Mouse (Mus musculus): ENCODE results near the gene Ccl6. TPM values are rescaled to one million over a fixed set of nuclear protein-coding genes. Genes with fewer than 3 reads are reported as not detected.
"Not testable (repeated sequence)": the region's sequence is repeated elsewhere in the genome, so short reads cannot be mapped to it uniquely, and the experiment has no call there.

The Ccl6 gene
- total RNA-seq, 2 experiments from 2014 or later = 25.2 to 74.2 TPM

DNA sequence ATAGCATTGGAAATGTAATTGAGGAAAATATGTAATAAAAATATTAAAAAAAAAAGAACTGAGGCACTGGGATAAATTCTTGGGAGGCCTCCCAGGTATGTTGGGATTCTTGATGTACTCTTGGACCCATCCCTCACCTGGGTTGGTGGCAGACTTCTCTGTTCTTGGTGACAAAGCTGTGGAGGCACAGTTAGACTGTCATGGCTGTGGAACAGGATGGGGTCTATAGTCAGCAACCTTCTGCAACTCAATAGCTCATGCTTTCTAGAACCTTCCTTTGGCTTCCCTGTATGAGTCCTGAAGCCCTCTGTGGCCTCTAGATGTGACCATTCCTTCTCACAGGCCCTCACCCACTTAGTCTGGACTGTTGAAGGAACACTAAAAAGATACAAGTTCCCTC, 26.3 kb downstream of the Ccl6 start:
- no peak for ATAC-seq (replicated peaks; ENCODE audit: low FRiP score, poor library complexity, severe bottlenecking)

DNA sequence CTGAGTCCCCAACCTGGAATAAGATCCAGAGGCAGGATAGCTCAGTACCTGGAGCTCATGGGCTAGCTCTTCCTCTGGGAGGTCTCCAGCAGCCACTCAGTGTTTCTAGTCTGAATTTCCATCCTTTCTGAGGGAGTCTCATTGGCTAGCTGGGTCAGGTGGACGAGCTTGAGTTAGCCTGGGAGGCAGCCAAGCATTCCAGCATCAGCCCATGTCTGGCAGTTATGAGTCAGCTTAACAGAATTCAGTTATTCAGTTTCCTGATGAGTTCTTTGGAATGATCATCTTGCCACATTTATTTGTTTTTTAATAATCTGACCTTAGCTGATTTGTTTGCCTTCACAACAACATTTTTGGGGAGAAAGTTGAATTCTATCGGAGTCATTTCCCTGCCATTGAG, 29.1 kb downstream of the Ccl6 start:
- no peak for ATAC-seq (replicated peaks; ENCODE audit: low FRiP score, poor library complexity, severe bottlenecking)

DNA sequence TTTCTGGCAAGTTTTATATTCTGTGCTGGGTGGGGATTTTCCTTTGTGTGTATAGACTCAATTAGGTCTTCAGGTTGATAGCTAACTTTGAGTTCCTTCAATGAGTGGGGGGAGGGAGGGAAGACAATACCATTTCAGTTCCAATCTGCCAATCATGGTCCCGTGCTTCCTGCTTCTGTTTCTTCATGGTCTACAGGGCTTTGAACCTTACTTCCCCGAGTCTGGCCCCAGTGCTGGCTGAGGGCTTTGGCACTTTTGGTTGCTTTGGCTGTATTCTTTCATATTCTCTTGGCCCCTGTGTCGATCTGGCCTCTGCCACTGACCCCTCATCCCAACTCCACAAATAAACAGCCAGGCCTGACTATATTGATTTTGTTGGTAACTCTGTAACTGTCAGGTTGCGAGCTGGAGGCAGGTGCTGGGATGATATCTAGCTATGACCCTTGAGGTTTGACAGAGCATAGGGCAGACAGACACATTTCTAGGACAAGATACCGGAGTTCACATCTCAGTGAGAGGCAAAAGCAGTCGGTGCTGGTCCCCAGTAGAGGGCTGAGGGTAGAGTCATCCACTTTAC, 30.5 kb downstream of the Ccl6 start:
- no peak for ATAC-seq (replicated peaks; ENCODE audit: low FRiP score, poor library complexity, severe bottlenecking)

GRCm38 (mm10) chr11:83560405-83560804, 32.5 kb downstream of the Ccl6 start:
- no peak for ATAC-seq (replicated peaks; ENCODE audit: low FRiP score, poor library complexity, severe bottlenecking)

DNA sequence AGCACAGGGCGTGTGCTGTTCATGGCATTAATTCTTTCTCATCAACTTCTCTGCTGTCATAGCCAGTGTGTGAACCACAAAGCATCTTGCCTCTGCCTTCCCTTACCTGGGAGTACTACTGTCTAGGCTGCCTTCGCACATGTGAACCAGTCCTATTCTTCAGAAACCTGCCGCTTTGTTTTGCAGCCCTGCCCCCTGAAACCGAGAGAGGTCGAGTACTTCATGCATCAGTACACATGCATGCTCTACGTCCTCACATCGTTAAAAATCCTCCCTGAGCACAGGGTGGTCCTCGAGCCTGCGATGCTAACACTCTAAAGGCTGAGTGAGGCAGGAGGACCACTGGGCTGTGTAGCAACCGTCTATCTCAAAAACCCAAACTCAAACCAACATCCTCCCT, 35.8 kb downstream of the Ccl6 start:
- no peak for ATAC-seq (replicated peaks; ENCODE audit: low FRiP score, poor library complexity, severe bottlenecking)

DNA sequence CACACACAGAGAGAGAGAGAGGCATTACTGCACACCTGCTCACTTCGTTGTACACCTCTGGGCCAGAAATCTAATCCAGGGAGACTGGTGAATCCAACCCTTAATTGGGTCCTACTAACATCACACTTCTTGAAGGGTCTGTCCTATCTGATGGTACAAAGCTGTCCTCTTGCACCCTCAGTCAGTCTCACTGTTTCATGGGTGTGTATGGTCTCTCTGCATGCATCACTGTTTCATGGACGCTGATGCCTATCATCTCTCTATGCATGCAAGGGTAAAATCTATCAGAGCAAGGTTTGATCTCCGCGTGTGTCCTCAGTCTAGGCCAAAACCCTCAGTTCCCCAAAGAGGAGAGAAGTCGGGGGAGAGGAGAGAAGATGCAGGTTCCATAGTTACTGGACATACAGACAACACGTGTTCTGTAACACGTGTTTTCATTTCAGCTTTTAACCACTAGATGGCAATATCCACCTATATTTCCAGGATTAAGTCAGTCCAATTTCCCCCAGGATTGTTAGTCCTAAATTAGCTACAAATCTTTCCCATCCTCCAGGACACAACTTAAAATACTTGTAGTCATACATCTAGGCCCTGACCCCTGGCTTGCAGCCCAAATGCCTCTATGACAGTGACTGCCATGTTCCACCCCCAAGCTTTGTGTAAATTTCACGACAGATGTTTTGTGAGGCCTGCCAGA, 36.7 kb downstream of the Ccl6 start:
- ATAC-seq (replicated peaks; ENCODE audit: low FRiP score, poor library complexity, severe bottlenecking) = no peak; the same call in 1 of the 2 replicates

- ATAC-seq (replicated peaks; ENCODE audit: low FRiP score, poor library complexity, severe bottlenecking) = no peak
These were observed 41.2 kb downstream of the Ccl6 start for GRCm38 (mm10) chr11:83551668-83552067.

DNA sequence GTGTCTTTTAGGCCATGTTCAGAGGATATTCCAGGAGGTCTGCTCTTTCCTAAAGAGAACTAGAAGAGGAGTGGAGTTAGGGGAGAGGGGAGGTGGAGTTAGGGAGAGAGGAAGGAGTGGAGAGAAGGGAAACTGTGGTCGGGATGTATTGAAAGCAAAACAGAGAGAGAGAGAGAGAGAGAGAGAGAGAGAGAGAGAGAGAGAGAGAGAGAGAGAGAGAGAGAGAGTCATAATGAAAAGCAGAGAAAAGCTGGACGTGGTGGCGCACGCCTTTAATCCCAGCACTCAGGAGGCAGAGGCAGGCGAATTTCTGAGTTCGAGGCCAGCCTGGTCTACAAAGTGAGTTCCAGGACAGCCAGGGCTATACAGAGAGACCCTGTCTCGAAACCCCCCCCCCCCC, 41.9 kb downstream of the Ccl6 start:
- not testable (repeated sequence) for ATAC-seq (replicated peaks; ENCODE audit: low FRiP score, poor library complexity, severe bottlenecking)

- no peak for ATAC-seq (replicated peaks; ENCODE audit: low FRiP score, poor library complexity, severe bottlenecking)
These were observed 42.7 kb downstream of the Ccl6 start for GRCm38 (mm10) chr11:83550186-83550632.

- ATAC-seq (replicated peaks; ENCODE audit: low FRiP score, poor library complexity, severe bottlenecking) = no peak
These were observed 48.7 kb downstream of the Ccl6 start for GRCm38 (mm10) chr11:83544214-83544613.

DNA sequence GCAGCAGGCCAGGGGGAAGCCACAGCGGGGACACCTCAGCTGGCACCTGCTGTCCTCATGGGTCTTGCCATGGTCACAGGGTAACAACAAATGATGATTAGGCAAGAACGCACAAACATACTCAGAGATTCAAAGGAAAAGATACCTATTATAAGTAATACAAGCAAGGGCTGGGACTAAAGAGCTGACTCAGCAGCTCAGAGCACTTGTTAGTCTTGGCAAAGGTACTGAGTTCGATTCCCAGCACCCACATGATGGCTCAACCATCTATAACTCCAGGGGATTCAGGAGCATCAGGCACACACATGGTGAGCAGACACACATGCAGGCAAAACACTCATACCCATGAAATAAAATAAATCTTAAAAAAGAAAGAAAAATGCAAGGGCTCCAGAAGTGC, 51.5 kb downstream of the Ccl6 start:
- ATAC-seq (replicated peaks; ENCODE audit: low FRiP score, poor library complexity, severe bottlenecking) = no peak

DNA sequence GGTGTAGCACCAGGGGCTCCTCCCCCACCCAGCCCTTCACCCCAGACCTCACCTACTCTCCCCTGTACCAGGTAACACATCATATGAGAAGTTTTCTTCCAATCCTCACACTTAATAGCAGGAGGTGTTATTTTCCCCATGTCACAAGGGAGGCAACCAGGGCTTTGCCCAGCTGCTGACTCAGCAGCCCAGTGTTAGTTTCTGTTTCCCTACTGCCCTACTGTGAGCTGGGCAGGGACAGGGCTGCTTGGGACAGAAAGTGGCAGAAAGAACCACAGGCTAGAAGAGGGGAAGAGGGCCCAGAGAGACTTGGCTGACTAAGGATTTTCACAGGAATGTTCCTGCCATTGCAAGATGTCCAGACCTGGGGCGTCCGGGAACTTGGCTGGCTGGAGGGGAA, 52.0 kb downstream of the Ccl6 start:
- ATAC-seq (replicated peaks; ENCODE audit: low FRiP score, poor library complexity, severe bottlenecking) = no peak

- ATAC-seq (replicated peaks; ENCODE audit: low FRiP score, poor library complexity, severe bottlenecking) = no peak
These were observed 54.1 kb downstream of the Ccl6 start for GRCm38 (mm10) chr11:83538705-83539314.

Other genes starting within 250 kb of the Ccl6 start
- not detected in 2 replicates for gene Rasl10b, start 183.9 kb downstream of the Ccl6 start, total RNA-seq (2015; ENCODE audit: low replicate concordance)
- 0.23 TPM in 1 of 2 replicates, not detected in the other for gene Rasl10b, start 183.9 kb downstream of the Ccl6 start, total RNA-seq (2017; ENCODE audit: low replicate concordance)
- not detected in 2 replicates for gene Gas2l2, start 163.6 kb downstream of the Ccl6 start, total RNA-seq (2015; ENCODE audit: low replicate concordance)
- gene Gas2l2, start 163.6 kb downstream of the Ccl6 start, total RNA-seq (2017; ENCODE audit: low replicate concordance) = not detected in 2 replicates
- gene 1700020L24Rik, start 155.4 kb downstream of the Ccl6 start, total RNA-seq (2015; ENCODE audit: low replicate concordance) = 12.3 TPM in 1 of 2 replicates, not detected in the other
- gene 1700020L24Rik, start 155.4 kb downstream of the Ccl6 start, total RNA-seq (2017; ENCODE audit: low replicate concordance) = 4.0 and 4.7 TPM in 2 replicates
- gene Mmp28, start 130.0 kb downstream of the Ccl6 start, total RNA-seq (2015; ENCODE audit: low replicate concordance) = not detected in 2 replicates
- gene Mmp28, start 130.0 kb downstream of the Ccl6 start, total RNA-seq (2017; ENCODE audit: low replicate concordance) = 1.7 TPM in 1 of 2 replicates, not detected in the other
- gene Taf15, start 120.0 kb downstream of the Ccl6 start, total RNA-seq (2015; ENCODE audit: low replicate concordance) = 47.2 and 59.5 TPM in 2 replicates
- gene Taf15, start 120.0 kb downstream of the Ccl6 start, total RNA-seq (2017; ENCODE audit: low replicate concordance) = 50.6 and 95.9 TPM in 2 replicates
- gene Heatr9, start 70.9 kb downstream of the Ccl6 start, total RNA-seq (2015; ENCODE audit: low replicate concordance) = not detected in 2 replicates
- gene Heatr9, start 70.9 kb downstream of the Ccl6 start, total RNA-seq (2017; ENCODE audit: low replicate concordance) = 0.26 TPM in 1 of 2 replicates, not detected in the other
- gene Ccl5, start 62.6 kb downstream of the Ccl6 start, total RNA-seq (2015; ENCODE audit: low replicate concordance) = 11.5 and 25.6 TPM in 2 replicates
- gene Ccl5, start 62.6 kb downstream of the Ccl6 start, total RNA-seq (2017; ENCODE audit: low replicate concordance) = 4.6 TPM in 1 of 2 replicates, not detected in the other
- gene Ccl9, start 14.5 kb downstream of the Ccl6 start, total RNA-seq (2015; ENCODE audit: low replicate concordance) = 28.1 and 34.2 TPM in 2 replicates
- gene Ccl9, start 14.5 kb downstream of the Ccl6 start, total RNA-seq (2017; ENCODE audit: low replicate concordance) = 7.1 and 35.4 TPM in 2 replicates
- not detected in 2 replicates for gene Rpl9-ps1, start 52.5 kb upstream of the Ccl6 start, total RNA-seq (2015; ENCODE audit: low replicate concordance)
- not detected in 2 replicates for gene Rpl9-ps1, start 52.5 kb upstream of the Ccl6 start, total RNA-seq (2017; ENCODE audit: low replicate concordance)
- 34.6 and 35.2 TPM in 2 replicates for gene Ccl3, start 56.3 kb upstream of the Ccl6 start, total RNA-seq (2015; ENCODE audit: low replicate concordance)
- 16.3 and 19.1 TPM in 2 replicates for gene Ccl3, start 56.3 kb upstream of the Ccl6 start, total RNA-seq (2017; ENCODE audit: low replicate concordance)
- gene Ccl4, start 69.5 kb upstream of the Ccl6 start, total RNA-seq (2015; ENCODE audit: low replicate concordance) = 7.1 and 12.6 TPM in 2 replicates
- gene Ccl4, start 69.5 kb upstream of the Ccl6 start, total RNA-seq (2017; ENCODE audit: low replicate concordance) = 0.51 and 17.1 TPM in 2 replicates
- gene Wfdc17, start 110.9 kb upstream of the Ccl6 start, total RNA-seq (2015; ENCODE audit: low replicate concordance) = 28.5 and 51.1 TPM in 2 replicates
- 15.7 TPM in 1 of 2 replicates, not detected in the other for gene Wfdc17, start 110.9 kb upstream of the Ccl6 start, total RNA-seq (2017; ENCODE audit: low replicate concordance)
- not detected in 2 replicates for gene Wfdc18, start 115.9 kb upstream of the Ccl6 start, total RNA-seq (2015; ENCODE audit: low replicate concordance)
- not detected in 2 replicates for gene Wfdc18, start 115.9 kb upstream of the Ccl6 start, total RNA-seq (2017; ENCODE audit: low replicate concordance)
- gene Wfdc21, start 153.9 kb upstream of the Ccl6 start, total RNA-seq (2015; ENCODE audit: low replicate concordance) = 132 and 167 TPM in 2 replicates
- gene Wfdc21, start 153.9 kb upstream of the Ccl6 start, total RNA-seq (2017; ENCODE audit: low replicate concordance) = 99.0 and 117 TPM in 2 replicates
- 2.9 and 4.7 TPM in 2 replicates for gene Heatr6, start 160.6 kb upstream of the Ccl6 start, total RNA-seq (2015; ENCODE audit: low replicate concordance)
- gene Heatr6, start 160.6 kb upstream of the Ccl6 start, total RNA-seq (2017; ENCODE audit: low replicate concordance) = 1.5 and 3.3 TPM in 2 replicates

All from erythroid progenitor cell, adult 5-6 weeks (primary cell).